18 mouse cellular contexts compared by ENCODE assay signal in the genomic region with DNA sequence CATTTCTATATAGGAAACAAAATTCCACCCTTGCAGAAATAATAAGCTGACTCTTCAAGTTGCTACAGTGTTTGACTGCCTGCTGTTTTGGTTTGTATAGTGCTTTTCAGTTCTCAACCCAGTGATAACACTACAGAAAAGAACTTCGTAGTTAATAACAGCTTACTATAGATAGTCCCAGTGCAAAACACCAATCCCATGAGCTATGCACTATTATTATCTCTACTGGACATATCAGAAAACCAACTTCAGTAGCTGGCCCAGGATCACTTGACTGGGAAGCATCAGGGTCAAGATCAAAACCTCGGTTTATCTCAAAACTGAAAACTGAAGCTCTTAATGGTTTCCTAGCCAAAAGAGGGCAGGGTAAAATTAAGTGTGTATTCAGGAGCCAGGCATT. TPM values are rescaled to one million over a fixed set of nuclear protein-coding genes. Genes with fewer than 3 reads are reported as not detected.
DNase-seq lines count a peak whose midpoint lies in the region; ATAC-seq and TF ChIP-seq lines count a peak whose summit lies in the region.
"Had no signal": no experiment of that assay in that cellular context is flagged by ENCODE, and none has a peak within 500 bp of the region (broad histone marks: within the 10 kb centered on the region; RNA-seq: fewer than 3 reads in every experiment).

No protein-coding gene starts in this region.

- no peak overlapping the region for H3K4me3 ChIP-seq in embryonic facial prominence, embryonic 14.5 days (ENCODE audit: low read depth, low read length)
- H3K4me3 ChIP-seq in embryonic facial prominence, embryonic 10.5 days = no peak overlapping the region
- no peak overlapping the region for H3K4me3 ChIP-seq in heart, embryonic 12.5 days
- H3K4me3 ChIP-seq in MEL (ENCODE audit: control insufficient read depth in 1 of 2, insufficient read depth in 1 of 2, low read depth in 2 of 2, low read length in 2 of 2) = peak overlapping the region in 1 of 2 experiments; percentile 36; a peak in 1 of 4 replicates
- H3K4me3 ChIP-seq: hindbrain, embryonic 12.5 days; layer of hippocampus, adult 2 months; limb, embryonic 15.5 days; liver, embryonic 15.5 days; midbrain, embryonic 12.5 days; neural tube, embryonic 12.5 days had no signal

- H3K4me2 ChIP-seq in embryonic facial prominence, embryonic 14.5 days (ENCODE audit: low read depth, low read length) = no peak overlapping the region
- H3K4me2 ChIP-seq in heart, embryonic 12.5 days = no peak overlapping the region
- H3K4me2 ChIP-seq: hindbrain, embryonic 12.5 days; limb, embryonic 15.5 days; liver, embryonic 15.5 days; midbrain, embryonic 12.5 days; neural tube, embryonic 12.5 days had no signal

- no peak for TF ChIP-seq EP300 in MEL (IDR thresholded peaks at IDR 0.05; ENCODE audit: low read depth in 1 of 2, low read length in 2 of 2)

- H3K27me3 ChIP-seq in embryonic facial prominence, embryonic 14.5 days (replicated peaks; ENCODE audit: control insufficient read depth, insufficient read depth, low read length) = no peaks in the 10 kb centered on the region
- H3K27me3 ChIP-seq in embryonic facial prominence, embryonic 10.5 days (replicated peaks; ENCODE audit: low read depth, poor library complexity, severe bottlenecking) = no peaks in the 10 kb centered on the region
- H3K27me3 ChIP-seq in heart, embryonic 12.5 days (replicated peaks) = no peaks in the 10 kb centered on the region
- no peaks in the 10 kb centered on the region; a peak in 1 of 4 replicates for H3K27me3 ChIP-seq in MEL (ENCODE audit: control insufficient read depth in 1 of 2, insufficient read depth in 2 of 2, low read length in 2 of 2)
- H3K27me3 ChIP-seq: hindbrain, embryonic 12.5 days; limb, embryonic 15.5 days; liver, embryonic 15.5 days; midbrain, embryonic 12.5 days; neural tube, embryonic 12.5 days had no signal

- TF ChIP-seq POLR2A in MEL (IDR thresholded peaks at IDR 0.05; ENCODE audit: control insufficient read depth in 1 of 2, insufficient read depth in 1 of 2, low read depth in 1 of 2, low read length in 2 of 2, poor library complexity in 1 of 2) = no peak

- intact Hi-C loops in heart, postnatal 10 days (cut with DNase I) = no loop called here

- no peak for TF ChIP-seq RAD21 in MEL (IDR thresholded peaks at IDR 0.05; ENCODE audit: low read depth, low read length)

- H3K9me3 ChIP-seq in embryonic facial prominence, embryonic 14.5 days (ENCODE audit: control insufficient read depth, low read length) = peaks cover 8% of the 10 kb centered on the region; the same call in 1 of the 2 replicates
- no peaks in the 10 kb centered on the region for H3K9me3 ChIP-seq in embryonic facial prominence, embryonic 10.5 days
- no peaks in the 10 kb centered on the region for H3K9me3 ChIP-seq in heart, embryonic 12.5 days (replicated peaks)
- H3K9me3 ChIP-seq in MEL (replicated peaks; ENCODE audit: insufficient read depth, low read length) = no peaks in the 10 kb centered on the region
- H3K9me3 ChIP-seq: hindbrain, embryonic 12.5 days; limb, embryonic 15.5 days; liver, embryonic 15.5 days; midbrain, embryonic 12.5 days; neural tube, embryonic 12.5 days had no signal

- TF ChIP-seq CTCF in MEL (IDR thresholded peaks at IDR 0.05 in 2 of 3, conservative IDR thresholded peaks at IDR 0.05 in 1 of 3; ENCODE audit: control insufficient read depth in 1 of 3, insufficient read depth in 1 of 3, low read depth in 2 of 3, low read length in 3 of 3, poor library complexity in 1 of 3, severe bottlenecking in 1 of 3) = no peak

- DNase-seq in embryonic facial prominence, embryonic 14.5 days (ENCODE audit: low spot score) = peak; percentile 16
- no peak for DNase-seq in embryonic facial prominence, embryonic 10.5 days (ENCODE audit: low spot score)
- no peak for DNase-seq in heart, postnatal 4 days
- no peak for DNase-seq in MEL (ENCODE audit: low read depth, low spot score)
- DNase-seq in heart, postnatal 10 days = peak; percentile 6 to 11
- DNase-seq in frontal cortex, postnatal 25 days (ENCODE audit: low spot score in 2 of 2) = no peak
- DNase-seq: cerebellum, adult 2 months; kidney, adult 18-20 months; thymus, postnatal 25 days had no signal

- no peak overlapping the region for H3K27ac ChIP-seq in embryonic facial prominence, embryonic 14.5 days (replicated peaks; ENCODE audit: low read depth, low read length)
- no peak overlapping the region for H3K27ac ChIP-seq in embryonic facial prominence, embryonic 10.5 days (replicated peaks)
- H3K27ac ChIP-seq in heart, embryonic 12.5 days (ENCODE audit: poor library complexity, severe bottlenecking) = 0 out of 2 replicates have a peak overlapping the region, but pooled peaks have one; percentile 10
- H3K27ac ChIP-seq in MEL (ENCODE audit: control insufficient read depth, low read depth, low read length) = no peak overlapping the region
- H3K27ac ChIP-seq: hindbrain, embryonic 12.5 days; kidney, postnatal 0 days; layer of hippocampus, adult 2 months; limb, embryonic 15.5 days; liver, embryonic 15.5 days; midbrain, embryonic 12.5 days; neural tube, embryonic 12.5 days had no signal

- no peak overlapping the region for H3K9ac ChIP-seq in embryonic facial prominence, embryonic 14.5 days (ENCODE audit: low read depth, low read length)
- no peak overlapping the region for H3K9ac ChIP-seq in heart, embryonic 12.5 days
- H3K9ac ChIP-seq in MEL (ENCODE audit: control insufficient read depth, low read depth, low read length, poor library complexity, severe bottlenecking) = no peak overlapping the region
- H3K9ac ChIP-seq: hindbrain, embryonic 12.5 days; limb, embryonic 15.5 days; liver, embryonic 15.5 days; midbrain, embryonic 12.5 days; neural tube, embryonic 12.5 days had no signal

- 68% methylated on average over 2 of the region's 2 CpGs for WGBS in embryonic facial prominence, embryonic 14.5 days
- WGBS in embryonic facial prominence, embryonic 10.5 days = 86% methylated on average over 2 of the region's 2 CpGs
- 18% methylated on average over 2 of the region's 2 CpGs for WGBS in heart, embryonic 12.5 days

- no peak for ATAC-seq in embryonic facial prominence, embryonic 14.5 days (ENCODE audit: low read depth)
- peak; percentile 42; the same call in 1 of the 2 replicates for ATAC-seq in heart, embryonic 12.5 days (ENCODE audit: insufficient number of reproducible peaks, low FRiP score)
- ATAC-seq: lung, postnatal 0 days had no signal

- peaks cover 2% of the 10 kb centered on the region; the same call in 1 of the 2 replicates for H3K4me1 ChIP-seq in embryonic facial prominence, embryonic 14.5 days (ENCODE audit: control insufficient read depth, insufficient read depth, low read length)
- no peaks in the 10 kb centered on the region for H3K4me1 ChIP-seq in embryonic facial prominence, embryonic 10.5 days
- H3K4me1 ChIP-seq in heart, embryonic 12.5 days (replicated peaks) = peaks cover 10% of the 10 kb centered on the region
- H3K4me1 ChIP-seq in MEL (ENCODE audit: control insufficient read depth in 1 of 2, insufficient read depth in 2 of 2, low read length in 2 of 2) = peaks cover 0 to 5% of the 10 kb centered on the region in 2 experiments; a peak in 3 of 4 replicates
- H3K4me1 ChIP-seq: limb, embryonic 15.5 days; liver, embryonic 15.5 days; midbrain, embryonic 12.5 days; neural tube, embryonic 12.5 days had no signal

- H3K36me3 ChIP-seq in embryonic facial prominence, embryonic 14.5 days (ENCODE audit: control insufficient read depth, insufficient read depth, low read length) = no peaks in the 10 kb centered on the region
- H3K36me3 ChIP-seq in embryonic facial prominence, embryonic 10.5 days (replicated peaks) = no peaks in the 10 kb centered on the region
- no peaks in the 10 kb centered on the region for H3K36me3 ChIP-seq in heart, embryonic 12.5 days
- peaks cover 0 to 6% of the 10 kb centered on the region in 2 experiments; a peak in 2 of 4 replicates for H3K36me3 ChIP-seq in MEL (ENCODE audit: control insufficient read depth in 1 of 2, insufficient read depth in 2 of 2, low read length in 2 of 2)
- H3K36me3 ChIP-seq: hindbrain, embryonic 12.5 days; limb, embryonic 15.5 days; liver, embryonic 15.5 days; midbrain, embryonic 12.5 days; neural tube, embryonic 12.5 days had no signal

- no peaks in the 10 kb centered on the region for H3K79me2 ChIP-seq in MEL (ENCODE audit: control insufficient read depth, insufficient read depth, low read length, poor library complexity)

TF ChIP-seq in MEL, 35 proteins besides CTCF, POLR2A, EP300 and RAD21:
- TF ChIP-seq RCOR1 (IDR thresholded peaks at IDR 0.05; ENCODE audit: low read depth, low read length) (0 out of 2 replicates have a peak, but pooled peaks have one; percentile 18), ETS1 (IDR thresholded peaks at IDR 0.05; ENCODE audit: low read depth, low read length) (0 out of 2 replicates have a peak, but pooled peaks have one; percentile 18), UBTF (IDR thresholded peaks at IDR 0.05; ENCODE audit: borderline replicate concordance, insufficient read depth, low read depth, low read length) (no peak), MXI1 (IDR thresholded peaks at IDR 0.05; ENCODE audit: low read depth, low read length) (no peak)

RNA-seq across cellular contexts. Expression of gene Ssr3, which starts 43.4 kb away (rescaled TPM):
- polyA plus RNA-seq in embryonic facial prominence, embryonic 14.5 days (2014; fragmentation: Nextera tagmentation; extraction: Ambion mirVana) = 337 and 349 TPM in 2 replicates
- polyA plus RNA-seq in embryonic facial prominence, embryonic 10.5 days (2016; fragmentation: Nextera tagmentation; extraction: Ambion mirVana) = 226 and 227 TPM in 2 replicates
- polyA plus RNA-seq in heart, embryonic 12.5 days (2016; fragmentation: Nextera tagmentation; extraction: Ambion mirVana) = 248 and 252 TPM in 2 replicates
- 100 to 1,000 TPM; 178 TPM for total RNA-seq in heart, postnatal 4 days (2021)
- total RNA-seq in MEL (2012; rRNA removed) = 129 and 131 TPM in 2 replicates
- polyA plus RNA-seq in MEL (2012; ENCODE audit: insufficient read depth in 1 of 2, insufficient read length in 2 of 2, low read depth in 1 of 2, low replicate concordance in 2 of 2, missing spikeins in 1 of 2) = 100 to 1,000 TPM; 105 to 125 TPM
- total RNA-seq in heart, postnatal 10 days (2021) = 100 to 1,000 TPM; 158 TPM

Comparison
In these comparisons a context has a peak if more than half of its experiments do, and no peak if none do; other contexts are left out.
1. DNase-seq: peak in embryonic facial prominence, embryonic 14.5 days (single experiment) and heart, postnatal 10 days (2 of 2); none in embryonic facial prominence, embryonic 10.5 days (single experiment), heart, postnatal 4 days (single experiment), MEL (single experiment) and frontal cortex, postnatal 25 days (0 of 2).